8 mouse cellular contexts compared by ENCODE assay signal in the genomic region with DNA sequence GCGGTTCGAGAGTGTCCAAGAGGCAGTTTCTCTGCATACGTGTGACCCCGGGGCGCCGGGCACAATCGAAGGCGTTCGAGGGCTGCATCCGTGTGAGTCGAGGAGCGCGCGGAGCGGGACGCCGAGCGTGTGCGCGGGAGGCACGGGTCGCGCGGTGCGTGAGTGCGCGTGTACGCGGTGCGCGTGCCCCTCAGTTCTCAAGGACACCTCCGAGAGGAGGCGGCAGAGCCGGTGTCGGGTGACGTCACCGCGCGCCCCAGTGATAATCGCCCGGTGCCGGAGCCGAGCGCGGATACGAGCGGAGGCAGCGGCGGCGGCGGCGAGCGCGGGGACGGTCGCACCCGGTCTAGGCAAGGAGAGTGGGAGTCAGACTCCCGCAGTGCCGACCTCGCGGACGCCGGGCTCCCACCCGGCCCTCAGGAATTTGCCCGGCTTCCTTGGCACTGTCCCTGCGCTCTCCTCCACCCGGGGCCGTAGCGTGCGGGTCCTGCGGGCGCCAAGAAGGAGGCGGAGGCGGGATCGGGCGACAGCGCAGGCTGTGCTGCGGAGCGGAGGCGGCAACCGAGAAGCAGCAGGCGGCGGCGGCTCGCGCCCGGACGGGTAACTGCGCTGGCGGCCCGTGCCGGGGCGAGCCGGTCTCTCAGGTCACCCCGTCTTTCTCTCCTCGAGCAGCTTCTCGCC. TPM values are rescaled to one million over a fixed set of nuclear protein-coding genes. Genes with fewer than 3 reads are reported as not detected.
DNase-seq lines count a peak whose midpoint lies in the region; ATAC-seq and TF ChIP-seq lines count a peak whose summit lies in the region.

No protein-coding gene starts in this region.

- H3K36me3 ChIP-seq in forebrain, embryonic 12.5 days (replicated peaks): no peaks in the 10 kb centered on the region
- no peaks in the 10 kb centered on the region for H3K36me3 ChIP-seq in intestine, postnatal 0 days (ENCODE audit: control insufficient read depth, insufficient read depth)

- peak; percentile 92 for TF ChIP-seq POLR2A in brain, embryonic 14.5 days (IDR thresholded peaks at IDR 0.05; ENCODE audit: borderline replicate concordance, extremely low read depth, insufficient read depth, insufficient read length, poor library complexity, severe bottlenecking)

- H3K27me3 ChIP-seq in forebrain, embryonic 12.5 days: peaks cover 32% of the 10 kb centered on the region; the same call in 1 of the 2 replicates
- peaks cover 86% of the 10 kb centered on the region for H3K27me3 ChIP-seq in intestine, postnatal 0 days (replicated peaks; ENCODE audit: control insufficient read depth, insufficient read depth, low read length)

- H3K27ac ChIP-seq in forebrain, embryonic 12.5 days: peak overlapping the region; percentile 99
- H3K27ac ChIP-seq in intestine, postnatal 0 days (ENCODE audit: low read depth, low read length): no peak overlapping the region

- ATAC-seq in CD4-positive, CD25-positive, alpha-beta regulatory T cell, adult 4 months: no peak
- peak; percentile 28 for ATAC-seq in forebrain, embryonic 12.5 days (ENCODE audit: low FRiP score)
- no peak for ATAC-seq in intestine, postnatal 0 days

- H3K9me3 ChIP-seq in forebrain, embryonic 12.5 days: no peaks in the 10 kb centered on the region
- H3K9me3 ChIP-seq in intestine, postnatal 0 days (ENCODE audit: control insufficient read depth): no peaks in the 10 kb centered on the region

- H3K4me1 ChIP-seq in forebrain, embryonic 12.5 days: peaks cover 77% of the 10 kb centered on the region
- 0 out of 2 replicates have a peak, but pooled peaks cover 3% of the 10 kb centered on the region for H3K4me1 ChIP-seq in intestine, postnatal 0 days (replicated peaks; ENCODE audit: control insufficient read depth, insufficient read depth, low read length)

- DNase-seq in CD4-positive, CD25-positive, alpha-beta regulatory T cell, adult 2 months (ENCODE audit: low read depth, low spot score): peak; percentile 24
- peak; percentile 97 for DNase-seq in brain, embryonic 14.5 days (ENCODE audit: low read depth)
- DNase-seq in liver: peak; percentile 8
- peak; percentile 96 for DNase-seq in right cerebral cortex, postnatal 14 days
- DNase-seq in urinary bladder, postnatal 36 days (ENCODE audit: low spot score in 2 of 2): no peak

- no peak for TF ChIP-seq CTCF in brain, embryonic 14.5 days (IDR thresholded peaks at IDR 0.05; ENCODE audit: borderline replicate concordance, extremely low read depth, insufficient read depth, insufficient read length)
- no peak for TF ChIP-seq CTCF in intestine, postnatal 0 days (IDR thresholded peaks at IDR 0.05; ENCODE audit: low read depth)

- 0% methylated on average over 80 of the region's 97 CpGs for WGBS in forebrain, embryonic 12.5 days
- WGBS in intestine, postnatal 0 days: under 1% methylated on average over 89 of the region's 97 CpGs

- peak overlapping the region; percentile 68 for H3K4me2 ChIP-seq in forebrain, embryonic 12.5 days
- H3K4me2 ChIP-seq in intestine, postnatal 0 days (replicated peaks; ENCODE audit: low read depth): peak overlapping the region; percentile 76

- H3K9ac ChIP-seq in forebrain, embryonic 12.5 days: peak overlapping the region; percentile 97
- H3K9ac ChIP-seq in intestine, postnatal 0 days (ENCODE audit: low read depth, low read length): no peak overlapping the region

- H3K4me3 ChIP-seq in forebrain, embryonic 12.5 days (replicated peaks): peak overlapping the region; percentile 90
- H3K4me3 ChIP-seq in intestine, postnatal 0 days (ENCODE audit: low read depth, low read length): peak overlapping the region; percentile 41

RNA-seq across cellular contexts. Expression of gene Ythdf1, which starts 27.8 kb away (rescaled TPM):
- polyA plus RNA-seq in CD4-positive, CD25-positive, alpha-beta regulatory T cell, adult 4 months (2017; shearing (Covaris generic)): 1 to 10 TPM; 7.5 to 9.2 TPM
- 67.0 and 68.5 TPM in 2 replicates for polyA plus RNA-seq in brain, embryonic 14.5 days (2012; rRNA removed)
- polyA plus RNA-seq in forebrain, embryonic 12.5 days (2016; fragmentation: Nextera tagmentation; extraction: Ambion mirVana): 62.6 and 64.5 TPM in 2 replicates
- polyA plus RNA-seq in intestine, postnatal 0 days (2015; fragmentation: Nextera tagmentation; extraction: Ambion mirVana): 24.2 and 26.8 TPM in 2 replicates

RNA-seq across cellular contexts. Expression of gene Birc7, which starts 35.8 kb away (rescaled TPM):
- not detected for polyA plus RNA-seq in CD4-positive, CD25-positive, alpha-beta regulatory T cell, adult 4 months (2017; shearing (Covaris generic))
- 0.14 and 0.26 TPM in 2 replicates for polyA plus RNA-seq in brain, embryonic 14.5 days (2012; rRNA removed)
- polyA plus RNA-seq in forebrain, embryonic 12.5 days (2016; fragmentation: Nextera tagmentation; extraction: Ambion mirVana): 0.11 and 0.41 TPM in 2 replicates
- not detected in 2 replicates for polyA plus RNA-seq in intestine, postnatal 0 days (2015; fragmentation: Nextera tagmentation; extraction: Ambion mirVana)

Comparison
In these comparisons a context has a peak if more than half of its experiments do, and no peak if none do; other contexts are left out.
1. DNase-seq: peak in CD4-positive, CD25-positive, alpha-beta regulatory T cell, adult 2 months (single experiment), brain, embryonic 14.5 days (single experiment), liver (single experiment) and right cerebral cortex, postnatal 14 days (single experiment); none in urinary bladder, postnatal 36 days (0 of 2).